Mouse (Mus musculus) embryonic facial prominence, embryonic 10.5 days (tissue): ENCODE data around the gene Hoxa7. TPM values are rescaled to one million over a fixed set of nuclear protein-coding genes. Genes with fewer than 3 reads are reported as not detected.

Experiments
- DNase-seq: peaks from one replicate; pipeline ENCODE4 v3.0.0-alpha.2; 2017; ENCODE audit warnings: low spot score
- H3K27ac ChIP-seq: fragments of 300-500 bp; sonication (generic); replicated peaks from 2 replicates; pipeline ENCODE4 v1.5.1; 2016; ENCODE audit warnings: mild to moderate bottlenecking
- H3K27me3 ChIP-seq: fragments of 300-500 bp; sonication (generic); replicated peaks from 2 replicates; pipeline ENCODE4 v1.6.1; 2016; ENCODE audit warnings: low read depth, mild to moderate bottlenecking; ENCODE audit not compliant: poor library complexity, severe bottlenecking
- H3K36me3 ChIP-seq: fragments of 300-500 bp; sonication (generic); replicated peaks from 2 replicates; pipeline ENCODE4 v1.6.1; 2016; ENCODE audit warnings: mild to moderate bottlenecking, moderate library complexity
- H3K4me1 ChIP-seq: fragments of 300-500 bp; sonication (generic); 2 replicates; pipeline ENCODE4 v1.6.1; 2016
- H3K4me3 ChIP-seq: fragments of 300-500 bp; sonication (generic); 2 replicates; pipeline ENCODE4 v1.5.1; 2016; ENCODE audit warnings: mild to moderate bottlenecking, moderate library complexity
- H3K9me3 ChIP-seq: fragments of 300-500 bp; sonication (generic); 2 replicates; pipeline ENCODE4 v1.6.1; 2016; ENCODE audit warnings: mild to moderate bottlenecking
- WGBS: fragments of 180-500 bp; shearing (Covaris S2); methylation state at CpG from one replicate; pipeline ENCODE4 v1.1.7; 2016; 5-methylcytosine and 5-hydroxymethylcytosine counted together
- polyA plus RNA-seq: library from polyadenylated mRNA; unstranded; fragments of >200 nt; fragmentation: Nextera tagmentation; extraction: Ambion mirVana; gene quantifications from 2 replicates; pipeline ENCODE4 v1.2.1, GENCODE M21; 2016

The Hoxa7 gene
- polyA plus RNA-seq, 1 experiment from 2014 or later, result not detected

GRCm38 (mm10) chr6:52174968-52175751, 46.5 kb downstream of the Hoxa7 start:
- WGBS, result under 1% methylated on average over 41 of the region's 41 CpGs
- peak overlapping the region; percentile 51; the same call in 1 of the 2 replicates for H3K27ac ChIP-seq
- peak overlapping the region; percentile 46 for H3K4me3 ChIP-seq
- H3K4me1 ChIP-seq, result peaks cover 35% of the 10 kb centered on the region
- H3K9me3 ChIP-seq, result no peaks in the 10 kb centered on the region
- peak; percentile 61 for DNase-seq
- peaks cover 100% of the 10 kb centered on the region for H3K27me3 ChIP-seq
- no peaks in the 10 kb centered on the region for H3K36me3 ChIP-seq

DNA sequence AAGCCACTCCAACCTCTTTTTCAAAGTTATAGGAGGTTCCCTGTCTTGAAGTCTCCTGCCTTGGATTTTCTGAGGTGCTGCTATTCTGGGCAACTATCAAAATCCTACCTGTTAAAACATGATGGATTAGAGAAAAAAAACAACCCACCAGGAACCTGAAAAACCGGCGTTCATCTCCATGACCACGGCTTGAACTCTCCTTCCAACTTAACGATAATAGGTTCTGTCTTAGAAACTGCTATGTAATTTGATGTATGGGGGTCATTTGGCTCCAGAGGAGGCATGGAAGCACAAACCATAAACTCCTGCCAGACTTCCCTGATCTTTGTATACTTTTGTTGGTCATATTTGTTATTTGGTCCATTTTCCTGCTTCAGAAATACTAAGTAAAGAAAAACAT, 48.0 kb downstream of the Hoxa7 start:
- DNase-seq, result no peak
- Histone ChIP-seq H3K9me3 (no peaks in the 10 kb centered on the region), H3K27ac (no peak overlapping the region), H3K27me3 (peaks cover 100% of the 10 kb centered on the region), H3K36me3 (no peaks in the 10 kb centered on the region), H3K4me1 (peaks cover 40% of the 10 kb centered on the region), H3K4me3 (peak overlapping the region; percentile 78)
- WGBS, result 2% methylated on average over 4 of the region's 4 CpGs

DNA sequence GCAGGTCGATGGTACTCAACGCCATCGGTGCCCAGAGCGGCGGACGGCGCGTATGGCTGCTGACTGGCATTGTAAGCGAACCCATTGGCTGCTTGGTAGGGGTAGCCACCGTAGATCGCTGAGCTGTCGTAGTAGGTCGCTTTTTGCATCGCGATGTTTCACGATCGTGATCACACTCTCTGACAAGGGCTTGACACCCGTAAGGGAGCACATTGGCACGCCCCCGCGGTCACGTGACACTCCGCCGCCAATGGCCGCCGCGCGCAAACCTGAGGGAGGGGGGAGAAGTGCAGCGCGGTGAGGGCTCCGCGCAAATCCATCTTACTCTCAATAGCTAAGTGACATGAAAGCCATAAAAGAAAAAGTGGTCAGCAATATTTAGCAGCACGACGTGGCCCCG, 49.2 kb downstream of the Hoxa7 start:
- H3K4me1 ChIP-seq, result peaks cover 40% of the 10 kb centered on the region
- H3K9me3 ChIP-seq, result no peaks in the 10 kb centered on the region
- peak overlapping the region; percentile 78 for H3K4me3 ChIP-seq
- no peaks in the 10 kb centered on the region for H3K36me3 ChIP-seq
- peaks cover 100% of the 10 kb centered on the region for H3K27me3 ChIP-seq
- H3K27ac ChIP-seq, result peak overlapping the region; percentile 75
- peak; percentile 89 for DNase-seq
- WGBS, result under 1% methylated on average over 35 of the region's 35 CpGs

DNA sequence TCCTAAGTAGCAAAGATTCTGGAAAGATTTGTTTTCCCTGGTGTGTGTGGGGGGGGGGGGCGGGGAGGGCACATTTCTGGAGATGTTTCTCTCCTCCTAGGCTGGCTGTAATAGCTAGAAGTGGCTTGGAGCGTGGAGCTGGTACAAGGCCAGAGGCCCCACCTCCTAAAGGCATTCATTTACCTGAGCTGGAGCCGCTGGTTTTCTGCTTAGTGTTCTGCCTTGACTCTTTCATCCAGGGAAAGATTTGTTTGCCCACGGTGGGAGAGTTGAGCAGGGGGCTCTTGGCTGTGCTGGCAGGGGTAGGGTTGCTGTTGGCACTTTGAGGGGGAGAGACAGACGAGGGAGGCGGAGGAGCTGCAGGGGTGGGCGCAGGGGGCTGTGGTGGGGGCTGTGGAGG, 49.7 kb downstream of the Hoxa7 start:
- no peaks in the 10 kb centered on the region for H3K36me3 ChIP-seq
- peak; percentile 30 for DNase-seq
- no peaks in the 10 kb centered on the region for H3K9me3 ChIP-seq
- peaks cover 40% of the 10 kb centered on the region for H3K4me1 ChIP-seq
- 2% methylated on average over 7 of the region's 7 CpGs for whole genome bisulfite sequencing
- peaks cover 100% of the 10 kb centered on the region for H3K27me3 ChIP-seq
- H3K27ac ChIP-seq, result peak overlapping the region; percentile 75
- peak overlapping the region; percentile 78 for H3K4me3 ChIP-seq

GRCm38 (mm10) chr6:52171331-52171730, 50.3 kb downstream of the Hoxa7 start:
- peak overlapping the region; percentile 78 for H3K4me3 ChIP-seq
- peaks cover 100% of the 10 kb centered on the region for H3K27me3 ChIP-seq
- H3K9me3 ChIP-seq, result no peaks in the 10 kb centered on the region
- peaks cover 40% of the 10 kb centered on the region for H3K4me1 ChIP-seq
- peak; percentile 73 for DNase-seq
- H3K36me3 ChIP-seq, result no peaks in the 10 kb centered on the region
- H3K27ac ChIP-seq, result peak overlapping the region; percentile 30; the same call in 1 of the 2 replicates
- WGBS, result 2% methylated on average over 4 of the region's 4 CpGs

DNA sequence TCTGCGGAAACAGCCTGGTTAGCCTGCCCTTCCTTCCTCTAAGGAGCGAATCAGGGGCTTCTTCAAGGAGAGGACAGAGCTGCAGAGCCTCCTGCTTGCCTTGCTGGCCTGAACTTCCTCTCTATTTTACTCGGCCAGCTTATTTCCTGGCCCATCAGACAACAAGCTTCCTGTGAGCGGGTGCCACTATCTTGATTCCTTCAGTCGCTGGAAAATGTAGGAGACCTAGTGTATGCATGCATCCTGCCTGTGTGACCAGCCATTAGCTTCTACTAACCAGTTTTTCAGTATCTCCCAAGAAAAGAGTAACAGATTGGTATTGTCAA, 50.8 kb downstream of the Hoxa7 start:
- peaks cover 38% of the 10 kb centered on the region for H3K4me1 ChIP-seq
- peak overlapping the region; percentile 71 for H3K27ac ChIP-seq
- H3K27me3 ChIP-seq, result peaks cover 100% of the 10 kb centered on the region
- DNase-seq, result no peak
- H3K36me3 ChIP-seq, result no peaks in the 10 kb centered on the region
- WGBS, result 2% methylated on average over 5 of the region's 5 CpGs
- peak overlapping the region; percentile 78 for H3K4me3 ChIP-seq
- no peaks in the 10 kb centered on the region for H3K9me3 ChIP-seq

GRCm38 (mm10) chr6:52170166-52170897, 51.3 kb downstream of the Hoxa7 start:
- no peak for DNase-seq
- Histone ChIP-seq H3K36me3 (no peaks in the 10 kb centered on the region), H3K9me3 (no peaks in the 10 kb centered on the region), H3K27ac (peak overlapping the region; percentile 71), H3K4me3 (peak overlapping the region; percentile 78), H3K4me1 (peaks cover 33% of the 10 kb centered on the region), H3K27me3 (peaks cover 100% of the 10 kb centered on the region)
- 1% methylated on average over 40 of the region's 40 CpGs for WGBS

DNA sequence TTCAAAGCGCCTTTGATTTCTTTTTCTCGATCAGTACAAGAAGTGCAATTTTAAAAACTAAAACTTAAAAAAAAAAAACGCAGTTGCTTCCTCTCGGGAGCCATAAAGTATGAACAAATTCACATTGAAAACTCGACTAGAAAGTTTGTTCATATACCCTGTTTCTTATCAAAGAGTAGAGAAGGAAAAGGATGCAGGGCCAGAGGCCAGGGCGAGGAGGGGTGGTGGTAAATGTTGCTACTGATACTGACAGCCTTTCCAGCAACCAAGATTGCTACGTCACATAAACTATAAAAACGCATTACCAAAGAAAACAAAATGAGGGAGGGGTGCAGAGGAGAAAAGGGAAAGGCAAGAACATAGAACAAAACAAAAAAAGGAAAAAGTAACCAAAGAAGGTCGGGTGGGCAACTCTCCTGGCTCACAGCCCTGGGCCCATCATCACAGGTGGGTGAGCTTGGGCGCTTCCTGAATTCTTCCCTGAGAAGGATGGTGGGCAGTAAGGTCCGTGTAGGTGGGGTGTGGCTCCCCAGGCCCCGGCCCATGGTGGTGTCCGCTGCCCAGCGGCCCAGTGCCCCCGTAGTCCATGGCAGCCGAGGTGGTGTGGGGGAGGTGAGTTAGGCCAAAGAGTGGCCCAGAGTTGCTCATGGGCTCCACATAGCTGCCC, 52.0 kb downstream of the Hoxa7 start:
- Histone ChIP-seq H3K9me3 (no peaks in the 10 kb centered on the region), H3K27ac (peak overlapping the region; percentile 71), H3K27me3 (peaks cover 100% of the 10 kb centered on the region), H3K36me3 (no peaks in the 10 kb centered on the region), H3K4me3 (peak overlapping the region; percentile 78), H3K4me1 (peaks cover 33% of the 10 kb centered on the region)
- DNase-seq, result no peak
- WGBS, result 4% methylated on average over 16 of the region's 16 CpGs

DNA sequence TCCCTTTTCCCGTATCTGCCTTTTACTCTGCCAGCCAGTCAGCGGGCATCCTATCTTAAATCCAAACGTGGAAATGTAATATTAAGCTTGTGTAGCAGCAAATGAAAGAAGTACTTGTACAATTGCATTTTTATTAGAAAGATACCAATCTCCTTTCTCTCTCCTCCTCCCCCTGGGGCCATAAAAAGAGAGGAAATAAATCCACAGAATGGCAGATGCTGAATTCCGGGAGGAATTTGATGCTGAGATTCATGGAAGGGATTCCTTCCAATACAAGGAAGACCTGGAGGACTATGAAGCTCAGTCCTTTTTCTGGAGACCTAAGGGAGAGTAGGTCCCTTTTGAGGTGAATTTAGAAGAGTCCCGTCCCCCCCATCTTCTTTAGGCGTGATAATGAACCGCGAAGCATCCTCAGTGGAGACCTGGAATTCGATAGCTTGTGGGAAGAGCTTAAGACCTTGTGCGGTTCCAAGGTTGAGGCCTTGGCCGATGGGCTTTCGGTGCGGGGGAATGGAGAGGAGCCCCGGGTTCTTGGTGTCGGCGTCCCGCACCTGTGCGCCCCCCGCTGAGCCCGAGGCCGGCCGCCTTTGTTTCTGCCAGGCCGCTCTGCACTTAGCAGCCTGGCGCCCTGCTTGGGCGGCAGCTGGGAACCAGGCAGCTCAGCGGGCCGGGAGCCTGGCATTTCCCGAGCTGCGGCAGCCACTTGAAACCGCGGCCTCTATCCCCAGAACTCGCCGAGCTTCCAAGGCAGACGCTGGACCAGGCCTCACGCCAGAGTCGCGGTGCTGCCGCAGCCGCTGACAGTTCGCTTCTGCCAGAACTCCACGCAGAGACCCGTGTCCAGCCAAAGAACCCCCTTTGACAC, 53.2 kb downstream of the Hoxa7 start:
- DNase-seq, result peak; percentile 67
- Histone ChIP-seq H3K9me3 (no peaks in the 10 kb centered on the region), H3K27me3 (peaks cover 100% of the 10 kb centered on the region), H3K4me1 (peaks cover 33% of the 10 kb centered on the region), H3K4me3 (peak overlapping the region; percentile 78), H3K27ac (peak overlapping the region; percentile 87), H3K36me3 (no peaks in the 10 kb centered on the region)
- under 1% methylated on average over 42 of the region's 42 CpGs for WGBS

- peaks cover 100% of the 10 kb centered on the region for H3K27me3 ChIP-seq
- 2% methylated on average over 14 of the region's 14 CpGs for WGBS
- peak overlapping the region; percentile 78 for H3K4me3 ChIP-seq
- no peaks in the 10 kb centered on the region for H3K9me3 ChIP-seq
- H3K27ac ChIP-seq, result peak overlapping the region; percentile 87
- peaks cover 31% of the 10 kb centered on the region for H3K4me1 ChIP-seq
- DNase-seq, result peak; percentile 45
- H3K36me3 ChIP-seq, result no peaks in the 10 kb centered on the region
These were observed 53.9 kb downstream of the Hoxa7 start for GRCm38 (mm10) chr6:52167736-52168161.

DNA sequence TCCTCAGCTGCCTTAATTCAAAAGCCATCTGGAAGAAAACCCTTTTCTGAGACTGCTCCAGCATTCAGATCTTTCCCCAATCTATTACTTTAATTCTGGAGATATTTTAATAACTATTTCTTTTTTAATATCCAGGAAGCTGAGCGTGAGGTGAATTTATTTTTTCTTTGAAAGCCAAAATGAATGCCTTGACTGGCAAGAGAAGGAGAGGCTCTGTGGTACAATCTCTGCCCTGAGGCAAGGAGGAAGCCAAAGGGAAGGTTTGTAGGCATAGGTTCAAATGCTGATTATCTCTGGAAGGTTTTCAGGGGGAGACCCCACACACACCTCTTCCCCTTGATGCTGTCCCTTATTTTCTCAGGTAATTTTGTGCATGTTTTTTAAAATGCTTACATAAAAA, 54.5 kb downstream of the Hoxa7 start:
- WGBS, result 11% methylated on average over 1 of the region's 1 CpGs
- Histone ChIP-seq H3K9me3 (no peaks in the 10 kb centered on the region), H3K36me3 (no peaks in the 10 kb centered on the region), H3K4me1 (peaks cover 25% of the 10 kb centered on the region), H3K4me3 (peak overlapping the region; percentile 78), H3K27me3 (peaks cover 100% of the 10 kb centered on the region), H3K27ac (peak overlapping the region; percentile 87)
- DNase-seq, result no peak
